Mouse (Mus musculus) stomach, embryonic 16.5 days (tissue): ENCODE data around the gene Ndufaf8. TPM values are rescaled to one million over a fixed set of nuclear protein-coding genes. Genes with fewer than 3 reads are reported as not detected.

Experiments
- ATAC-seq: fragments of 200-750 bp; cut with Nextera tagmentation; 2 replicates; pipeline ENCODE4 v1.8.0; 2017; ENCODE audit warnings: moderate number of reproducible peaks, moderate TSS enrichment; ENCODE audit not compliant: insufficient read depth, low FRiP score
- H3K27ac ChIP-seq: fragments of 300-500 bp; sonication (generic); 2 replicates; pipeline ENCODE4 v1.5.1; 2014; ENCODE audit warnings: low read length
- H3K27me3 ChIP-seq: fragments of 300-500 bp; sonication (generic); 2 replicates; pipeline ENCODE4 v1.6.1; 2014; ENCODE audit warnings: low read length, control low read depth, mixed read lengths; ENCODE audit not compliant: control insufficient read depth, insufficient read depth
- H3K36me3 ChIP-seq: fragments of 300-500 bp; sonication (generic); 2 replicates; pipeline ENCODE4 v1.6.1; 2014; ENCODE audit warnings: low read length; ENCODE audit not compliant: control insufficient read depth, insufficient read depth
- H3K4me1 ChIP-seq: fragments of 300-500 bp; sonication (generic); 2 replicates; pipeline ENCODE4 v1.6.1; 2014; ENCODE audit warnings: low read length, control low read depth, mixed read lengths; ENCODE audit not compliant: control insufficient read depth, insufficient read depth
- H3K4me2 ChIP-seq: fragments of 300-500 bp; sonication (generic); 2 replicates; pipeline ENCODE4 v1.6.1; 2014; ENCODE audit warnings: low read depth, low read length, mixed read lengths
- H3K4me3 ChIP-seq: fragments of 300-500 bp; sonication (generic); replicated peaks from 2 replicates; pipeline ENCODE4 v1.5.1; 2014; ENCODE audit warnings: mild to moderate bottlenecking, low read length
- H3K9ac ChIP-seq: fragments of 300-500 bp; sonication (generic); 2 replicates; pipeline ENCODE4 v1.6.1; 2014; ENCODE audit warnings: low read length
- H3K9me3 ChIP-seq: fragments of 300-500 bp; sonication (generic); replicated peaks from 2 replicates; pipeline ENCODE4 v1.6.1; 2016; ENCODE audit warnings: low read length, control low read depth; ENCODE audit not compliant: control insufficient read depth
- WGBS: fragments of 180-500 bp; shearing (Covaris S2); extraction: QIAGEN DNeasy Blood & Tissue Kit; methylation state at CpG from one replicate; pipeline ENCODE4 v1.1.7; 2014; 5-methylcytosine and 5-hydroxymethylcytosine counted together
- polyA plus RNA-seq: library from polyadenylated mRNA; unstranded; fragments of >200 nt; fragmentation: Nextera tagmentation; extraction: Ambion mirVana; gene quantifications from 2 replicates; pipeline ENCODE4 v1.2.1, GENCODE M21; 2015

Ndufaf8 gene
- 69.2 and 69.3 TPM in 2 replicates for polyA plus RNA-seq

- Histone ChIP-seq H3K4me2 (peak within 1 kb of the TSS; percentile 82), H3K9ac (peak within 1 kb of the TSS; percentile 93), H3K27me3 (no peaks in the 10 kb centered on the region), H3K27ac (peak within 1 kb of the TSS; percentile 97), H3K4me3 (peak within 1 kb of the TSS; percentile 84), H3K9me3 (no peaks in the 10 kb centered on the region), H3K4me1 (peaks cover 16% of the 10 kb centered on the region), H3K36me3 (peaks cover 5% of the 10 kb centered on the region; the same call in 1 of the 2 replicates)
- under 1% methylated on average over 77 of the region's 77 CpGs for WGBS
- peak; percentile 97 for ATAC-seq
Measured at GRCm38 (mm10) chr11:120098588-120099511, at the start of gene Ndufaf8, which contains the start of gene Tepsin. Gene Ndufaf8, plus strand, starts transcription at chr11:120098928. Gene Tepsin, minus strand, starts transcription at chr11:120098731.

GRCm38 (mm10) chr11:120049067-120049466, 49.7 kb upstream of the Ndufaf8 start:
- H3K4me2 ChIP-seq = no peak overlapping the region
- H3K27ac ChIP-seq = no peak overlapping the region
- peaks cover 18% of the 10 kb centered on the region for H3K27me3 ChIP-seq
- no peaks in the 10 kb centered on the region for H3K36me3 ChIP-seq
- 83% methylated on average over 8 of the region's 8 CpGs for WGBS
- no peaks in the 10 kb centered on the region for H3K9me3 ChIP-seq
- ATAC-seq = no peak
- H3K9ac ChIP-seq = no peak overlapping the region
- no peak overlapping the region for H3K4me3 ChIP-seq
- peaks cover 30% of the 10 kb centered on the region; the same call in 1 of the 2 replicates for H3K4me1 ChIP-seq

GRCm38 (mm10) chr11:120051124-120051811, 47.5 kb upstream of the Ndufaf8 start:
- peak overlapping the region; percentile 19; the same call in 1 of the 2 replicates for H3K9ac ChIP-seq
- no peak overlapping the region for H3K27ac ChIP-seq
- H3K4me3 ChIP-seq = no peak overlapping the region
- no peak for ATAC-seq
- H3K4me2 ChIP-seq = no peak overlapping the region
- peaks cover 25% of the 10 kb centered on the region; the same call in 1 of the 2 replicates for H3K4me1 ChIP-seq
- 46% methylated on average over 14 of the region's 14 CpGs for WGBS
- H3K9me3 ChIP-seq = no peaks in the 10 kb centered on the region
- H3K36me3 ChIP-seq = no peaks in the 10 kb centered on the region
- peaks cover 18% of the 10 kb centered on the region for H3K27me3 ChIP-seq

GRCm38 (mm10) chr11:120052274-120052673, 46.5 kb upstream of the Ndufaf8 start:
- Histone ChIP-seq H3K27ac (no peak overlapping the region), H3K9ac (no peak overlapping the region), H3K4me2 (no peak overlapping the region), H3K36me3 (no peaks in the 10 kb centered on the region), H3K9me3 (no peaks in the 10 kb centered on the region), H3K4me3 (no peak overlapping the region), H3K4me1 (peaks cover 17% of the 10 kb centered on the region; the same call in 1 of the 2 replicates), H3K27me3 (peaks cover 17% of the 10 kb centered on the region)
- ATAC-seq = peak; percentile 49; the same call in 1 of the 2 replicates
- WGBS = 53% methylated on average over 9 of the region's 9 CpGs

- Histone ChIP-seq H3K4me1 (peaks cover 6% of the 10 kb centered on the region; the same call in 1 of the 2 replicates), H3K9me3 (no peaks in the 10 kb centered on the region), H3K4me2 (no peak overlapping the region), H3K27ac (no peak overlapping the region), H3K36me3 (no peaks in the 10 kb centered on the region), H3K27me3 (peaks cover 4% of the 10 kb centered on the region; the same call in 1 of the 2 replicates), H3K4me3 (no peak overlapping the region), H3K9ac (no peak overlapping the region)
- 74% methylated on average over 4 of the region's 4 CpGs for WGBS
- no peak for ATAC-seq
Measured at GRCm38 (mm10) chr11:120053846-120054245, 44.9 kb upstream of the Ndufaf8 start.

GRCm38 (mm10) chr11:120055953-120056732, 42.6 kb upstream of the Ndufaf8 start:
- no peak overlapping the region for H3K4me3 ChIP-seq
- no peak overlapping the region for H3K4me2 ChIP-seq
- H3K9me3 ChIP-seq = no peaks in the 10 kb centered on the region
- H3K27ac ChIP-seq = no peak overlapping the region
- WGBS = 80% methylated on average over 12 of the region's 12 CpGs
- no peaks in the 10 kb centered on the region for H3K36me3 ChIP-seq
- no peak overlapping the region for H3K9ac ChIP-seq
- no peak for ATAC-seq
- H3K4me1 ChIP-seq = peaks cover 10% of the 10 kb centered on the region
- no peaks in the 10 kb centered on the region for H3K27me3 ChIP-seq

GRCm38 (mm10) chr11:120060634-120061033, 38.1 kb upstream of the Ndufaf8 start:
- WGBS = 64% methylated on average over 8 of the region's 8 CpGs
- H3K27ac ChIP-seq = no peak overlapping the region
- ATAC-seq = no peak
- no peak overlapping the region for H3K4me3 ChIP-seq
- H3K27me3 ChIP-seq = no peaks in the 10 kb centered on the region
- H3K4me2 ChIP-seq = no peak overlapping the region
- H3K4me1 ChIP-seq = peaks cover 5% of the 10 kb centered on the region
- no peak overlapping the region for H3K9ac ChIP-seq
- H3K36me3 ChIP-seq = peaks cover 4% of the 10 kb centered on the region; the same call in 1 of the 2 replicates
- H3K9me3 ChIP-seq = no peaks in the 10 kb centered on the region

- Histone ChIP-seq H3K27me3 (no peaks in the 10 kb centered on the region), H3K27ac (no peak overlapping the region), H3K4me1 (peaks cover 5% of the 10 kb centered on the region), H3K9ac (no peak overlapping the region), H3K36me3 (peaks cover 4% of the 10 kb centered on the region; the same call in 1 of the 2 replicates), H3K9me3 (no peaks in the 10 kb centered on the region), H3K4me2 (no peak overlapping the region), H3K4me3 (no peak overlapping the region)
- no peak for ATAC-seq
- 78% methylated on average over 5 of the region's 5 CpGs for WGBS
Measured at GRCm38 (mm10) chr11:120063326-120063725, 35.4 kb upstream of the Ndufaf8 start.
